Mouse (Mus musculus) embryo, embryonic 10 days (tissue): ENCODE results near the gene Galp.
"Not testable (repeated sequence)": the region's sequence is repeated elsewhere in the genome, so short reads cannot be mapped to it uniquely, and the experiment has no call there.

Source experiments
- DNase-seq: peaks from one replicate; pipeline ENCODE4 v3.0.0-alpha.2; 2015; ENCODE audit warnings: low spot score

Galp gene

DNA sequence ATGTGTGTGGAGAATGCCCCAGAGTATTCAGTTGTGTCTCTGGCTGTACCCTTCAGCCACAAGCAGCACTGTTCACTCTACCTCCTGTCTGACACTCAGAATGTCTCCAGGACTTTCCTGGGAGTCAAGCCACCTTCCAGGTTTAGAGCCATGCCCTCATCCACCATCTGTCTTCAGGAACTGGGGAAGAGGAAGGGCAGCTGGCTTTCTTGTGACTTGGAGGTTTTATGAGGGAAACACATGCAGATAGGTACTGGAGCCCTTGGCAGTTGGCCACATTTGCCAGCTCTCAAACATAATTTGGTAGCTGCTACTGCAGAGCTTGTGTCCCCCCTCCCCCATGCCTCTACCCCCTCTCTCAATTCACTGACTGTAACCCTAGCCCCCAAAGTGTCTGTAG is 17.9 kb upstream of the Galp start:
- DNase-seq = peak; percentile 1

- no peak for DNase-seq
These were observed 14.0 kb upstream of the Galp start for GRCm38 (mm10) chr7:6182882-6183281.

GRCm38 (mm10) chr7:6183802-6184201 is 13.1 kb upstream of the Galp start:
- DNase-seq = no peak

DNA sequence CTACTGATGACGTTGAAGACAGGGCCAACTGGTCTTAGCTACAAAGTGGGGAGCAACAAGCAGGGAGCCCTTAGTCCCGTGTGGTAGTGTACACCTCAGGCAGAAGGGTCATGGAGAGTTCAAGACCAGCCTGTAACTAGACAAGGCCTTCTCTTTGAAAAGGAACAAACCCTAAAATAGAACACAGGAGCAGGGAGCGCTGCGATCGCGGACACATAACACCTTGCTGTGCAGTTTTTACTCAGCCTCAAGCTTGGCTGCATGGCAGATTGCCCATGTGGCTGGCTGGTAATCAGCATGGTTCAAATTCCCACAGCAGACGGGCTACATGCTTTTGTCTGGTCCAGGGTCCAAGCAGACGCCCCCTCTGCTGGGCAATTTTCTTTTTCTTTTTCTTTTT is 12.4 kb upstream of the Galp start:
- DNase-seq = no peak

DNA sequence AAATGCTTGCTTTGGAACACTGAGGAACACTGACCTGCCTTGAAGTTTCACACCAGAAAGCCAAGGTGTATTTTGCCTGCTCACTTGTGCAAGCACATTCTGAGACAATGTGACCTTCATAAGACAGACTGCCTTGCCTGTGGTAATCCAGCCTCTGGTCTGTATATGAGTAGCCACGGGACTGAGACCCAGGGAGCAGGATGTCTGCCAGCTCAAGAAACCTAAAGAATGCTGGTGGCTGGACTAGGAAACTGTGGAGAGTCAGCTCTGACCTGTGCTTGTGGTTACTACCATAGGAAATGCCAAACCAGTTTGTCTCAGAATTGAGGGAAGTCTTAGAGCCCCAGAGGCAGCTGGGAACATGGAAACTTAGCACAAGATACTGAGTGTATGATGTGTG is 11.5 kb upstream of the Galp start:
- DNase-seq = no peak

DNA sequence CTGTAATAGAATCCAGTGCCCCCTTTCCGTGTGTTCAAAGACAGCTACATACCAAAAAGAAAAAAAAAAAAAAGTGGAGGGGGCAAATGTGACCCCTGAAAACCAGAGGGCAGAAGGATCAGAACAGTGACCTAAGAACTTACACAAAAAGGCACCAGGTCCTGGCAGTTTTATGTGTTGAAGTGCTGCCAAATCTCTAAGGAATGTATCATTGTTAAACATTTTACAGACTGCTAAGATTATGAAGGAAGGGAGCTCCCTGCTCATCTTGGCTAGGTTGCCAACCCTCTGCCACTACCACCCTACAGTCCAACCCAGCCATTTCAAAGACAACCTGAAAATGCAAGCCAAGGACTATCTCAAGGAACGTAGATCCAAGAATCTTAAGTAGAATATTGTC is 10.7 kb upstream of the Galp start:
- no peak for DNase-seq

GRCm38 (mm10) chr7:6186756-6187155 is 10.1 kb upstream of the Galp start:
- DNase-seq = no peak

DNA sequence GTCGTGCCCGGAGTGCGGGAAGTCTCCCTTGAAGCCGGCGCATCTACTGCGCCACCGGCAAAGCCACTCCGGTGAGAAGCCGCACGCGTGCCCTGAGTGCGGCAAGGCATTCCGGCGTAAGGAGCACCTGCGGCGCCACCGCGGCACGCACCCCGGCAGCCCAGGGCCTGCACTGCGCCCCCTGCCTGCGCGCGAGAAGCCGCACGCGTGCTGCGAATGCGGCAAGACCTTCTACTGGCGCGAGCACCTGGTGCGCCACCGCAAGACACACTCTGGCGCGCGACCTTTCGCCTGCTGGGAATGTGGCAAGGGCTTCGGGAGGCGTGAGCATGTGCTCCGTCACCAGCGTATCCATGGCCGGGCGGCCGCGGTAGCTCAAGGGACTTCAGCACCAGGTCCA is 7.3 kb upstream of the Galp start:
- DNase-seq = peak; percentile 33

GRCm38 (mm10) chr7:6191376-6191775 is 5.5 kb upstream of the Galp start:
- DNase-seq = peak; percentile 84

DNA sequence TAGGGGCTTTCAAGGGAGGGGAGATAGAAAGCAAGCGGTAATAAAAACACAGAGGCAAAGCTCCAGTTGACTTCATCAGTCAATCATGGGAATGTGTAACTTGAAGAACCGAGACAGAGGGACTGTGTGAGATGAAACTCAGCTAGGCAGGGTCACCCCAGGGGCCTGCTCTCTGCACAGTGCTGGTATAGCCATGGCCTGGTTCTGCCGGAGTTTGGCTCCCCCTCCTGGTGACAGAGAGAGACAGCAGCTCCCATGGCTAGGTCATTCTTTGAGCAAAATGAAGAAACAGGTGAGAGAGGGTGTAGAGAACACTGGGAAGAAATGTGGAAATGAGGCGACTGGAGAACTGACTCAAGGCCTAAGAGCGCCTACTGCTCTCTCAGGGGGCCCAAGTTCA is 2.8 kb upstream of the Galp start:
- DNase-seq = peak; percentile 68

DNA sequence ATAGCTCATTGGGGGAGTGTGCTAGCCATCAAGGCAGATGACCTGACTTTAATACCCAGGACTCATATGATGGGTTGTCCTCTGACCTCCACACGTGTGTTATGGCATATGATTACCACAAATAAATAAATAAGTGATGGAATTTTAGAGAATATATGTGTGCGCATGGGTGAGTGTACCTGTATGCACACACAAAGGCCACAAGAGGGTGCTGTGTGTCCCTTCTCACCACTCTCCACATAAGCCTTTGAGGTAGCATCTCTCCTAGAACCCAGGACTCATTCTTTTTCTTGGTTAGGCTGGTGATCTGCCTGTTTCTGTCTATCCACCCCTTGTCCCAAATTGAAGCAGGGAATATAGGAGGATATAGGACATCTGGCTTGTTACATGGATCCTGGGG is 1.1 kb upstream of the Galp start:
- DNase-seq = no peak

GRCm38 (mm10) chr7:6204200-6204599 is 7.3 kb downstream of the Galp start:
- DNase-seq = no peak

GRCm38 (mm10) chr7:6213144-6213543 is 16.3 kb downstream of the Galp start:
- DNase-seq = no peak

DNA sequence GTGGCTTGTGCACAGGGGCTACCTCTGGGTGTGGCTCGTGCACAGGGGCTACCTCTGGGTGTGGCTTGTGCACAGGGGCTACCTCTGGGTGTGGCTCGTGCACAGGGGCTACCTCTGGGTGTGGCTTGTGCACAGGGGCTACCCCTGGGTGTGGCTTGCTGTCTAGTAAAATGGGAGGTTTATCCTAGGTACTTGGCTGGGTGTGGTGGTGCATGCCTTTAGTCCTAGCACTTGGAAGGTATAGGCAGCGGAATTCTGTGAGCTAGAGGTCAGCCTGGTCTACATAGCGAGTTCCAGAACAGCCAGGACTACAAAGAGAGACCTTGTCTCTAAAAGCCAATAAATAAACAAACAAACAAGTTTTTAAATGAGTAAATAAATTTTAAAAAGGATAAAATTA is 17.8 kb downstream of the Galp start:
- not testable (repeated sequence) for DNase-seq

DNA sequence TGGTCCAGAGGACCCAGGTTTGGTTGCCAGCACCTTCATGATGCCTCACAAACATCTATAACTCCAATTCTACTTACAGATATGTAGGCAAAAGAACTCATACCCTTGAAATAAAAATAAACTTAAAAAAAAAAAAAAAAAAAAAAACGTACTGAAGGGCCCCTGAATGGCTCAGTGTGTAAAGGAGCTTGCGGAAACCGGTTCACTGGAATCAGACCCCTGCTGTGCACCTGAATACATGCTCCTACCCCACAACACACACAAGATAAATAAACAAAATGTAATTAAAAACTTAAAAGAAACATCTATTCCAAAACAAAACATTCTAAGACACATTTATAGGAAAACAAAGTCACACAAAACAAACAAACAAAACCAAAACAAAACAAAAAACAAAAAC is 23.3 kb downstream of the Galp start:
- no peak for DNase-seq

DNA sequence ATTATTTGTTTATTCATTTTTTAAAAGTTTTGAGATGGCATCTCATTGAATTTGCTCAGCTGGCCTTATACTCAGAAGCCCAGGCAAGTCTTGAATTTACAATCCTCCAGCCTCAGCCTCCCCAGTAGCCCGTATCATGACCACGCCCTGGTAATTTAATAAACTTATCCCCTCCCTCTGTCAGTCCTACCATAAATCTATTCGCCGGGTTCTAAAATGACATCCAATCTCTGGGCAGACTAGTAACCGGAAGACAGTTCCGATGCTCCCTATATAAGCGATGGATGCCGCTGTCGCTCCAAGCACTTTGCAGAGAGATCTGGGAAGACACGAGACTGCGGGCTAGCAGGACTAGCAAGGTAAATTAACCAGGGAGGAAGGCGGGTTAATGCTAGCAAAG is 25.1 kb downstream of the Galp start, which contains the start of gene Zscan5b:
Zscan5b (plus strand) TSS at position 301 of the 400 bp plus-strand sequence.
- no peak for DNase-seq

GRCm38 (mm10) chr7:6228491-6228890 is 31.6 kb downstream of the Galp start:
- DNase-seq = not testable (repeated sequence)

DNA sequence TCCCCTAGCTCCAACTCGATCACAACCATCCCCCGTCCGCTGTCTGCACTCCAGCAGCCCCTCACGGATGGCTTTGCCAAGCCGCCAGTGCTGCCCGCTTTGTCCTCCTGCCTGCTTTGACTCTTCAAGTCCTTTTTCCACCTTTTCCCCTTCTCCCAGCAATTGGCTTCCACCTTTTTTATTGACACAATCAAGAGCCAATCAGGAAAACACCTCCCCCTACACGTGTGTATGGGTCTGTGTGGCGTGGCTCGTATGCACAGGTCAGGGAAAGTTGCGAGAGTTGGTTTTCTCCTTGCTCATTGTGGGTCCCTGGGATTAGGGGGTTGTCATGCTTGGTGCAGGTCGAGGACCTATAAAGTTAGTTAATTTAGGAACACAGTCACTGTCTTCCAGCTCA is 42.9 kb downstream of the Galp start:
- no peak for DNase-seq

DNA sequence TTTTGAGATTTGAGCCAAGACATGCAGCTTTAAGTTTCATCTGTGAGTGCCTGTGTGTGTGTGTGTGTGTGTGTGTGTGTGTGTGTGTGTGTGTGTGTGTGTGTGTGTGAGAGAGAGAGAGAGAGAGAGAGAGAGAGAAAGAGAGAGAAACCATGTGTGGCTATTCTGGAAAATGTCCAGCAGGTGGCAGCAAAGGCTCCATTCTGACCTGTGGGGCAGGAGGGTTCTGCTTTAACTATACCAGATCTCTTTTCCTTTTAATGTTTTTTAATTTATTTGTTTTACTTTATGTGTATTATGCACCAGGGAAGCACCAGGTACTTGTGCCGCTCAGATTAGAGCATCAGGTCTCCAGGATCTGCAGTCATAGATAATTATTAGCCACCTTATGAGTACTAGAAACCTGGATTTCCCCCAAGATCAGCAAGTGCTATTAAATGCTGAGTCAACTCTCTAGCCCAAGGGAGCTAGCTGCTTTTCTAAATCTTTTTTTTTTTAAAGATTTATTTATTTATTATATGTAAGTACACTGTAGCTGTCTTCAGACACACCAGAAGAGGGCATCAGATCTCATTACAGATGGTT is 44.0 kb downstream of the Galp start:
- DNase-seq = peak; percentile 55

- DNase-seq = no peak
These were observed 47.7 kb downstream of the Galp start for GRCm38 (mm10) chr7:6244361-6245292.

DNA sequence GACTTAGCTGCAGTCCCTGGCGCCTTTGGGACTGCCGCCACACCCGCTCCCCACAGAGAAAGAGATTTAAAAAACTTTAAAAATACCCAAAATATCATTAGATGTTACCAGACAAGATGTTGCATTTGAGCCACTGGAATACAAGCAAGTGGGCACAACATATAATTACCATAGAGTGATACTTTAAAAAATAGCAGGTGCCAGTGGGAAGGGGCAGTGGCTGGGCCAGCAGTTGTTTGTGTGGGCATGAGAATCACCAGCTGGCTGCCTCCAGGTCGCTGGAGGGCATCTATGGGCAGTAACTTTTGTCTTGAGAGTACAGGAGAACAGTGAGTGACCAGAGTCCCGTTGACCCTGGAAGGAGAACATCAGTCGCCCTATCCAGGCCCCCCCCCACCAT is 55.5 kb downstream of the Galp start, which contains the start of gene Epp13:
Epp13 (plus strand) TSS at position 301 of the 400 bp plus-strand sequence.
- no peak for DNase-seq

DNA sequence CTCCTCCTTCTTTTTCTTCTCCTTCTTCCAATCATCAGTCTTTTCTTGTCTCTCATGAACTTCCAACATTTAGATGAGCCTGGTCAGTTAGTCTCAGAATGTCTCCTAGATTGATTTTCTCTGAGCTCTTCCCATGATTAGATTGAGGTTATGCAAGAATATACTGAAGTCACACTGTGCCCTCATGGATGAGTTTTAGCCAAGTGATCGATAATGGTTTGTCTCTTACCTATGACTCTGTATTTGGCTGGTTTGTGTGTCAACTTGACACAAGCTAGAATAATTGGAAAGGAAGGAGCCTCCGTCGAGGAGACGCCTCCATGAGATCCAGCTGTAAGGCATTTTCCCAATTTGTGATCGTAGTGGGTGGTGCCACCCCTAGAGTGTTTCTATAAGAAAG is 57.6 kb downstream of the Galp start:
- no peak for DNase-seq

DNA sequence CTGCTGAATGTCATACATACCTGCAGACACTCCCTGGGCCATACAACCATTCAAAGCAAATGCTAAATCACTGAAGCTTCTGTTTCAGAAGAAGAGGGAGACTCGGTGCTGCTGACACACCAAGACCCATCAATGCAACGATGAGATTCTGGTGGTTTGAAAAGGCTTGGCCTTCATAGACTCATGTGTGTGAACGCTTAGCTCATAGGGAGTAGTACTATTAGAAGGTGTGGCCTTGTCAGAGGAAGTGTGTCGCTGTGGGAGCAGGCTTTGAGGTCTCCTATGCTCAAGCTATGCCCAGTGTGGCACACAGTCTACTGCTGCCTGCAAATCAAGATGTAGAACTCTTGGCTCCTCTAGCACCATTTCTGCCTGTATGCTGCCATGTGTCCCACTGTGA is 60.5 kb downstream of the Galp start:
- no peak for DNase-seq
